Mouse (Mus musculus) erythroblast, embryonic 14.5 days (primary cell): ENCODE results near the gene Shroom1. TPM values are rescaled to one million over a fixed set of nuclear protein-coding genes. Genes with fewer than 3 reads are reported as not detected.

Experiments
- H3K27me3 ChIP-seq: 2 replicates; pipeline ENCODE4 v1.6.1; 2012; ENCODE audit warnings: inconsistent platforms; ENCODE audit not compliant: control insufficient read depth
- H3K36me3 ChIP-seq: 2 replicates; pipeline ENCODE4 v1.6.1; 2012; ENCODE audit warnings: mild to moderate bottlenecking, inconsistent platforms; ENCODE audit not compliant: control insufficient read depth
- H3K4me1 ChIP-seq: 2 replicates; pipeline ENCODE4 v1.6.1; 2012; ENCODE audit warnings: inconsistent platforms; ENCODE audit not compliant: control insufficient read depth
- H3K4me3 ChIP-seq: replicated peaks from 2 replicates; pipeline ENCODE3; 2012; ENCODE audit warnings: moderate library complexity, mild to moderate bottlenecking, inconsistent platforms
- H3K9me3 ChIP-seq: 2 replicates; pipeline ENCODE4 v1.6.1; 2012; ENCODE audit warnings: low read length, inconsistent platforms, mixed read lengths; ENCODE audit not compliant: control insufficient read depth
- GATA1 ChIP-seq: IDR thresholded peaks from 2 replicates; pipeline ENCODE4 v1.6.1; 2012; ENCODE audit warnings: low read length, inconsistent platforms, mixed read lengths
- TAL1 ChIP-seq: IDR thresholded peaks from 3 replicates; pipeline ENCODE4 v1.6.1; 2012; ENCODE audit warnings: low read length, inconsistent platforms, mixed read lengths
- polyA plus RNA-seq: library from polyadenylated mRNA; stranded (reverse); fragments of >175 nt; gene quantifications from 2 replicates; pipeline ENCODE4 v1.2.3, GENCODE M21; 2012

Gene Shroom1
- polyA plus RNA-seq, 1 experiment, result not detected

GRCm38 (mm10) chr11:53485719-53486118, 28.7 kb downstream of the Shroom1 start:
- no peaks in the 10 kb centered on the region for H3K9me3 ChIP-seq
- TF ChIP-seq TAL1 (no peak), GATA1 (no peak)
- H3K27me3 ChIP-seq, result peaks cover 21% of the 10 kb centered on the region
- peaks cover 3% of the 10 kb centered on the region; the same call in 1 of the 2 replicates for H3K36me3 ChIP-seq
- no peak overlapping the region for H3K4me3 ChIP-seq
- H3K4me1 ChIP-seq, result peaks cover 69% of the 10 kb centered on the region

- no peak for TF ChIP-seq TAL1
- TF ChIP-seq GATA1, result no peak
- no peak overlapping the region for H3K4me3 ChIP-seq
Observed at GRCm38 (mm10) chr11:53486351-53486750, 29.3 kb downstream of the Shroom1 start.

GRCm38 (mm10) chr11:53486822-53487594, 30.0 kb downstream of the Shroom1 start:
- Histone ChIP-seq H3K4me3 (no peak overlapping the region), H3K9me3 (no peaks in the 10 kb centered on the region), H3K4me1 (peaks cover 57% of the 10 kb centered on the region), H3K27me3 (peaks cover 21% of the 10 kb centered on the region), H3K36me3 (peaks cover 1% of the 10 kb centered on the region; the same call in 1 of the 2 replicates)
- TF ChIP-seq TAL1 (no peak), GATA1 (no peak)

More at GRCm38 (mm10) chr11:53486351-53486750, 29.3 kb downstream of the Shroom1 start:
- H3K36me3 ChIP-seq, result peaks cover 3% of the 10 kb centered on the region; the same call in 1 of the 2 replicates
- peaks cover 63% of the 10 kb centered on the region for H3K4me1 ChIP-seq
- H3K9me3 ChIP-seq, result no peaks in the 10 kb centered on the region
- H3K27me3 ChIP-seq, result peaks cover 21% of the 10 kb centered on the region

- Histone ChIP-seq H3K27me3 (peaks cover 21% of the 10 kb centered on the region), H3K36me3 (no peaks in the 10 kb centered on the region), H3K4me1 (peaks cover 38% of the 10 kb centered on the region), H3K4me3 (no peak overlapping the region), H3K9me3 (no peaks in the 10 kb centered on the region)
- TF ChIP-seq TAL1, result no peak
- no peak for TF ChIP-seq GATA1
Observed at GRCm38 (mm10) chr11:53489007-53489406, 32.0 kb downstream of the Shroom1 start.

GRCm38 (mm10) chr11:53489421-53489820, 32.4 kb downstream of the Shroom1 start:
- H3K36me3 ChIP-seq, result no peaks in the 10 kb centered on the region
- H3K9me3 ChIP-seq, result no peaks in the 10 kb centered on the region
- H3K4me3 ChIP-seq, result no peak overlapping the region
- H3K27me3 ChIP-seq, result peaks cover 21% of the 10 kb centered on the region
- TF ChIP-seq GATA1, result no peak
- TF ChIP-seq TAL1, result no peak
- peaks cover 34% of the 10 kb centered on the region for H3K4me1 ChIP-seq

GRCm38 (mm10) chr11:53491954-53492401, 35.0 kb downstream of the Shroom1 start:
- Histone ChIP-seq H3K4me3 (no peak overlapping the region), H3K36me3 (no peaks in the 10 kb centered on the region)
- TF ChIP-seq TAL1 (no peak), GATA1 (no peak)

GRCm38 (mm10) chr11:53493243-53493955, 36.4 kb downstream of the Shroom1 start:
- Histone ChIP-seq H3K9me3 (no peaks in the 10 kb centered on the region), H3K36me3 (no peaks in the 10 kb centered on the region), H3K4me1 (peaks cover 7% of the 10 kb centered on the region), H3K4me3 (no peak overlapping the region), H3K27me3 (peaks cover 12% of the 10 kb centered on the region)
- no peak for TF ChIP-seq TAL1
- no peak for TF ChIP-seq GATA1

More at GRCm38 (mm10) chr11:53491954-53492401, 35.0 kb downstream of the Shroom1 start:
- peaks cover 11% of the 10 kb centered on the region for H3K4me1 ChIP-seq
- no peaks in the 10 kb centered on the region for H3K9me3 ChIP-seq
- H3K27me3 ChIP-seq, result peaks cover 17% of the 10 kb centered on the region

- Histone ChIP-seq H3K4me3 (no peak overlapping the region), H3K9me3 (no peaks in the 10 kb centered on the region), H3K36me3 (no peaks in the 10 kb centered on the region), H3K4me1 (peaks cover 7% of the 10 kb centered on the region), H3K27me3 (peaks cover 25% of the 10 kb centered on the region)
- TF ChIP-seq TAL1 (no peak), GATA1 (no peak)
Observed at GRCm38 (mm10) chr11:53495417-53495816, 38.4 kb downstream of the Shroom1 start.

GRCm38 (mm10) chr11:53496946-53497345, 39.9 kb downstream of the Shroom1 start:
- Histone ChIP-seq H3K36me3 (no peaks in the 10 kb centered on the region), H3K4me1 (peaks cover 13% of the 10 kb centered on the region), H3K4me3 (no peak overlapping the region), H3K27me3 (peaks cover 39% of the 10 kb centered on the region), H3K9me3 (no peaks in the 10 kb centered on the region)
- no peak for TF ChIP-seq TAL1
- TF ChIP-seq GATA1, result no peak
